Mouse (Mus musculus): ENCODE data around the gene Pik3ca. TPM values are rescaled to one million over a fixed set of nuclear protein-coding genes. Genes with fewer than 3 reads are reported as not detected.

The Pik3ca gene
- polyA plus RNA-seq, 1 experiment from 2014 or later = 17.7 TPM

- no peaks in the 10 kb centered on the region for H3K4me1 ChIP-seq (ENCODE audit: control insufficient read depth, insufficient read depth, low read length)
- H3K4me3 ChIP-seq (ENCODE audit: low read depth, low read length) = no peak overlapping the region
- ATAC-seq (no peak; the same call in 1 of the 2 replicates), DNase-seq (ENCODE audit: low spot score) (peak; percentile 6)
- 42% methylated on average over 8 of the region's 8 CpGs for WGBS
- no peak overlapping the region for H3K27ac ChIP-seq (ENCODE audit: low read depth, low read length)
- no peaks in the 10 kb centered on the region for H3K9me3 ChIP-seq (replicated peaks; ENCODE audit: control insufficient read depth, low read length)
- H3K36me3 ChIP-seq (ENCODE audit: control insufficient read depth, insufficient read depth, low read length) = no peaks in the 10 kb centered on the region
- no peak overlapping the region for H3K9ac ChIP-seq (ENCODE audit: low read length)
- no peak overlapping the region for H3K4me2 ChIP-seq (ENCODE audit: low read length)
- H3K27me3 ChIP-seq (replicated peaks; ENCODE audit: control insufficient read depth, insufficient read depth, low read length) = no peaks in the 10 kb centered on the region
These were observed 98.6 kb downstream of the Pik3ca start for GRCm38 (mm10) chr3:32495856-32496710.

GRCm38 (mm10) chr3:32496711-32497070 lies 99.2 kb downstream of the Pik3ca start:
- Histone ChIP-seq H3K9me3 (replicated peaks; ENCODE audit: control insufficient read depth, low read length) (no peaks in the 10 kb centered on the region), H3K4me2 (ENCODE audit: low read length) (no peak overlapping the region), H3K4me3 (ENCODE audit: low read depth, low read length) (no peak overlapping the region), H3K27ac (ENCODE audit: low read depth, low read length) (no peak overlapping the region), H3K36me3 (ENCODE audit: control insufficient read depth, insufficient read depth, low read length) (no peaks in the 10 kb centered on the region), H3K4me1 (ENCODE audit: control insufficient read depth, insufficient read depth, low read length) (no peaks in the 10 kb centered on the region), H3K9ac (ENCODE audit: low read length) (no peak overlapping the region), H3K27me3 (replicated peaks; ENCODE audit: control insufficient read depth, insufficient read depth, low read length) (no peaks in the 10 kb centered on the region)
- 90% methylated on average over 1 of the region's 1 CpGs for WGBS
- no peak for ATAC-seq
- no peak for DNase-seq (ENCODE audit: low spot score)

DNA sequence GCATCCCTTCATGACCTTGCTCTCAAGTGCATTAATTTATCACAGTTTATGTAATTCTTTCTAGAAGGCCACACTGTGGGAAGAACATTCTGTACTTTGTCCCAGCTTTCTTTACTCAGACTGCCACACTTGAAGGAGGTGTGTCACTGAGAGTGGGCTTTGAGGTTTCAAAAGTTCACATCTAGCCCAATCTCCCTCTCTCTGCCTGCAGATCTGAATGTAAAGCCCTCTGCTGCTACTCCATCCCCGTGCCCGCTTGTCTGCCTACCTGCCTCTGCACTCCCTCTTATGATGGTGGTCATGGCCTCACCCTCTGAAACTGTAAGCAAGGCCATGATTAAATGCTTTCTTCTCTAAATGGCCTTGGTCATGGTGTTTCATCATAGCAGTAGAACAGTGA lies 102.9 kb downstream of the Pik3ca start:
- Histone ChIP-seq H3K4me1 (ENCODE audit: control insufficient read depth, insufficient read depth, low read length) (no peaks in the 10 kb centered on the region), H3K27me3 (replicated peaks; ENCODE audit: control insufficient read depth, insufficient read depth, low read length) (no peaks in the 10 kb centered on the region), H3K4me2 (ENCODE audit: low read length) (no peak overlapping the region), H3K9me3 (replicated peaks; ENCODE audit: control insufficient read depth, low read length) (no peaks in the 10 kb centered on the region), H3K36me3 (ENCODE audit: control insufficient read depth, insufficient read depth, low read length) (no peaks in the 10 kb centered on the region), H3K9ac (ENCODE audit: low read length) (no peak overlapping the region), H3K4me3 (ENCODE audit: low read depth, low read length) (no peak overlapping the region), H3K27ac (ENCODE audit: low read depth, low read length) (no peak overlapping the region)
- DNase-seq (ENCODE audit: low spot score) = no peak
- ATAC-seq = no peak
- 92% methylated on average over 2 of the region's 2 CpGs for WGBS

DNA sequence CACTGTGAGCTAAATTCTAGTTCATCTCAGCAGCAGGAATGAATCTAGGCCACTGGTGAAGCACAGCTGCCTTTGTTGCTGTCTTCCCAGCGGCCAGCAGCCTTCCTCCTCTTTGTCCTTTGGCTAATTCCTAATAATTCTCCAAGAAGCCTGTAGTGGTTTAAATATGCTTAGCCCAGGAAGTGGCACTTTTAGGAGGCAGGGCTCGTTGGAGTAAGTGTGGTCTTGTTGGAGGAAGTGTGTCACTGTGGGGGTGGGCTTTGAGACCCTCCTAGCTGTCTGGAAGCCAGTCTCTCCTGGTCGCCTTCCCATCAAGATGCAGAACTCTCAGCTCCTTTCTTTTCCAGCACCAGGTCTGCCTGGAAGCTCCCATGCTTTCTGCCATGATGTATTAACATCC lies 108.4 kb downstream of the Pik3ca start:
- H3K4me2 ChIP-seq (ENCODE audit: low read length) = no peak overlapping the region
- no peak for ATAC-seq
- H3K27me3 ChIP-seq (replicated peaks; ENCODE audit: control insufficient read depth, insufficient read depth, low read length) = no peaks in the 10 kb centered on the region
- H3K4me1 ChIP-seq (ENCODE audit: control insufficient read depth, insufficient read depth, low read length) = peaks cover 4% of the 10 kb centered on the region
- H3K9ac ChIP-seq (ENCODE audit: low read length) = no peak overlapping the region
- H3K27ac ChIP-seq (ENCODE audit: low read depth, low read length) = no peak overlapping the region
- H3K4me3 ChIP-seq (ENCODE audit: low read depth, low read length) = no peak overlapping the region
- DNase-seq (ENCODE audit: low spot score) = no peak
- 71% methylated on average over 3 of the region's 3 CpGs for WGBS
- H3K9me3 ChIP-seq (replicated peaks; ENCODE audit: control insufficient read depth, low read length) = no peaks in the 10 kb centered on the region
- no peaks in the 10 kb centered on the region for H3K36me3 ChIP-seq (ENCODE audit: control insufficient read depth, insufficient read depth, low read length)

- Histone ChIP-seq H3K27ac (ENCODE audit: low read depth, low read length) (no peak overlapping the region), H3K27me3 (replicated peaks; ENCODE audit: control insufficient read depth, insufficient read depth, low read length) (no peaks in the 10 kb centered on the region), H3K9me3 (replicated peaks; ENCODE audit: control insufficient read depth, low read length) (no peaks in the 10 kb centered on the region), H3K4me2 (ENCODE audit: low read length) (no peak overlapping the region), H3K4me3 (ENCODE audit: low read depth, low read length) (no peak overlapping the region), H3K4me1 (ENCODE audit: control insufficient read depth, insufficient read depth, low read length) (peaks cover 11% of the 10 kb centered on the region), H3K9ac (ENCODE audit: low read length) (no peak overlapping the region), H3K36me3 (ENCODE audit: control insufficient read depth, insufficient read depth, low read length) (no peaks in the 10 kb centered on the region)
- DNase-seq (ENCODE audit: low spot score) (no peak), ATAC-seq (no peak)
- WGBS = 62% methylated on average over 11 of the region's 11 CpGs
These were observed 109.1 kb downstream of the Pik3ca start for GRCm38 (mm10) chr3:32506366-32507225.

GRCm38 (mm10) chr3:32508666-32509324 lies 111.3 kb downstream of the Pik3ca start:
- H3K9ac ChIP-seq (ENCODE audit: low read length) = peak overlapping the region; percentile 25; the same call in 1 of the 2 replicates
- peaks cover 4% of the 10 kb centered on the region; the same call in 1 of the 2 replicates for H3K36me3 ChIP-seq (ENCODE audit: control insufficient read depth, insufficient read depth, low read length)
- H3K4me1 ChIP-seq (ENCODE audit: control insufficient read depth, insufficient read depth, low read length) = peaks cover 16% of the 10 kb centered on the region
- DNase-seq (ENCODE audit: low spot score) (peak; percentile 89), ATAC-seq (peak; percentile 36)
- no peaks in the 10 kb centered on the region for H3K27me3 ChIP-seq (replicated peaks; ENCODE audit: control insufficient read depth, insufficient read depth, low read length)
- peak overlapping the region; percentile 80 for H3K4me2 ChIP-seq (ENCODE audit: low read length)
- H3K9me3 ChIP-seq (replicated peaks; ENCODE audit: control insufficient read depth, low read length) = no peaks in the 10 kb centered on the region
- peak overlapping the region; percentile 13; the same call in 1 of the 2 replicates for H3K4me3 ChIP-seq (ENCODE audit: low read depth, low read length)
- no peak overlapping the region for H3K27ac ChIP-seq (ENCODE audit: low read depth, low read length)
- WGBS = under 1% methylated on average over 17 of the region's 17 CpGs

DNA sequence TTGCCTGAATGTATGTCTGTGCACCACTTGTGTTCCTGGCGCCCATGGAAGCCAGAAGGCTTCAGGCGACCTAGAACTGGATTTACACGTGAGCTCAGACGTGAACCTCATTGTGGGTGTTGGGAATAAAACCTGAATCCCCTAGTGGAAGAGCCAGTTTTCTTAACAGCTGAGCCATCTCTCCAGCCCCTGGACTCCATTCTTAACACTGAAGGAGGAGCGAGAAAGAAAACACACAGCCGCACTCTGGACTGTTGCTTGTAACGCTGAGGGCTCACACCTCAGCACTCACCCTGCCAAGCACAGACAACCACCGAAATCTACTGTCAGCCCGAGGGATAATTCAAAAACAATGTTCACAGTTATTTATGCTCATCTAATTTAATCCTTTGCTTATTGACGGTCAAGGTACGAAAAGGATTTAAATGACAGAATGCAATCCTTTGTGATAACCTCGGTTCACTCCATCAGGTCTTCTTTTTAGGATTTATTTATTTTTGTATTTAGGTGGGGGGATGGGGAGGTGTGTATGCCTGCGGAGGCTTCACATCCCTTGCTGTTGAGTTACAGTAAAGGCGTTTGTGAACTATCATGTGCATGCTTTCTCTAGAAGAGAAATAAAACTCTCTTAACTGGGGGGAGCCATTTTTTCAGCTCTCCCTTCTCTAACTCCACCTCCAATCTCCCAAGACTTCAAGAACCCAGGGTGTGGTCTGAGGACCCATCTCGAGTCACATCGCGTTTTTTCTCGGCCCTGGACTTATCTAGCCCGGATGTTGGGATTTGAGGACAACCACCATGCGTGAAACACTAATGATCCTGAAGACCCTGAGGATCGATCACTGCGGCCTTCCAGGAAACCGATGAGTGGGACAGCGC lies 112.3 kb downstream of the Pik3ca start, which contains the start of gene Zfp639:
Zfp639 (plus strand) TSS at position 764 of the 879 bp plus-strand sequence.
- WGBS = 8% methylated on average over 24 of the region's 24 CpGs
- ATAC-seq (peak; percentile 16; the same call in 1 of the 2 replicates), DNase-seq (ENCODE audit: low spot score) (peak; percentile 20)
- Histone ChIP-seq H3K9ac (ENCODE audit: low read length) (peak within 1 kb of the TSS; percentile 89), H3K4me2 (ENCODE audit: low read length) (peak within 1 kb of the TSS; percentile 80), H3K4me3 (ENCODE audit: low read depth, low read length) (peak within 1 kb of the TSS; percentile 91), H3K9me3 (replicated peaks; ENCODE audit: control insufficient read depth, low read length) (no peaks in the 10 kb centered on the region), H3K27me3 (replicated peaks; ENCODE audit: control insufficient read depth, insufficient read depth, low read length) (no peaks in the 10 kb centered on the region), H3K36me3 (ENCODE audit: control insufficient read depth, insufficient read depth, low read length) (peaks cover 6% of the 10 kb centered on the region; the same call in 1 of the 2 replicates), H3K4me1 (ENCODE audit: control insufficient read depth, insufficient read depth, low read length) (peaks cover 16% of the 10 kb centered on the region), H3K27ac (ENCODE audit: low read depth, low read length) (peak within 1 kb of the TSS; percentile 67; the same call in 1 of the 2 replicates)
